Mouse (Mus musculus) intestine, embryonic 15.5 days (tissue): Measurements from ENCODE around the gene Foxn4. TPM values are rescaled to one million over a fixed set of nuclear protein-coding genes. Genes with fewer than 3 reads are reported as not detected.

Experiments used
- ATAC-seq: fragments of 200-750 bp; cut with Nextera tagmentation; 2 replicates; pipeline ENCODE4 v1.8.0; 2017; ENCODE audit warnings: moderate TSS enrichment, moderate library complexity
- H3K27ac ChIP-seq: fragments of 300-500 bp; sonication (generic); 2 replicates; pipeline ENCODE4 v1.5.1; 2015; ENCODE audit warnings: mild to moderate bottlenecking, inconsistent platforms
- H3K27me3 ChIP-seq: fragments of 300-500 bp; sonication (generic); replicated peaks from 2 replicates; pipeline ENCODE4 v1.6.1; 2015; ENCODE audit warnings: inconsistent platforms
- H3K36me3 ChIP-seq: fragments of 300-500 bp; sonication (generic); 2 replicates; pipeline ENCODE4 v1.6.1; 2015; ENCODE audit warnings: inconsistent platforms
- H3K4me1 ChIP-seq: fragments of 300-500 bp; sonication (generic); replicated peaks from 2 replicates; pipeline ENCODE4 v1.6.1; 2015; ENCODE audit warnings: inconsistent platforms
- H3K4me2 ChIP-seq: fragments of 300-500 bp; sonication (generic); replicated peaks from 2 replicates; pipeline ENCODE4 v1.6.1; 2015; ENCODE audit warnings: mild to moderate bottlenecking, inconsistent platforms
- H3K4me3 ChIP-seq: fragments of 300-500 bp; sonication (generic); replicated peaks from 2 replicates; pipeline ENCODE4 v1.5.1; 2015; ENCODE audit warnings: inconsistent platforms
- H3K9ac ChIP-seq: fragments of 300-500 bp; sonication (generic); 2 replicates; pipeline ENCODE4 v1.6.1; 2015; ENCODE audit warnings: inconsistent platforms
- H3K9me3 ChIP-seq: fragments of 300-500 bp; sonication (generic); 2 replicates; pipeline ENCODE4 v1.6.1; 2016; ENCODE audit warnings: inconsistent platforms
- WGBS: fragments of 180-500 bp; shearing (Covaris S2); methylation state at CpG from one replicate; pipeline ENCODE4 v1.1.7; 2015; 5-methylcytosine and 5-hydroxymethylcytosine counted together
- polyA plus RNA-seq: library from polyadenylated mRNA; unstranded; fragments of >200 nt; fragmentation: Nextera tagmentation; extraction: Ambion mirVana; gene quantifications from 2 replicates; pipeline ENCODE4 v1.2.1, GENCODE M21; 2015

Gene Foxn4
- polyA plus RNA-seq, 1 experiment from 2014 or later: not detected

GRCm38 (mm10) chr5:114213183-114213582, 60.4 kb downstream of the Foxn4 start:
- no peak overlapping the region for H3K4me3 ChIP-seq
- no peaks in the 10 kb centered on the region for H3K4me1 ChIP-seq
- ATAC-seq: no peak
- H3K36me3 ChIP-seq: no peaks in the 10 kb centered on the region
- H3K9ac ChIP-seq: no peak overlapping the region
- H3K9me3 ChIP-seq: no peaks in the 10 kb centered on the region
- H3K4me2 ChIP-seq: no peak overlapping the region
- no peak overlapping the region for H3K27ac ChIP-seq
- no peaks in the 10 kb centered on the region for H3K27me3 ChIP-seq
- WGBS: 65% methylated on average over 10 of the region's 10 CpGs

GRCm38 (mm10) chr5:114206158-114206557, 67.4 kb downstream of the Foxn4 start:
- no peak overlapping the region for H3K9ac ChIP-seq
- no peaks in the 10 kb centered on the region for H3K4me1 ChIP-seq
- ATAC-seq: no peak
- WGBS: 83% methylated on average over 2 of the region's 2 CpGs
- H3K9me3 ChIP-seq: no peaks in the 10 kb centered on the region
- H3K36me3 ChIP-seq: no peaks in the 10 kb centered on the region
- no peaks in the 10 kb centered on the region for H3K27me3 ChIP-seq
- no peak overlapping the region for H3K4me2 ChIP-seq
- H3K4me3 ChIP-seq: no peak overlapping the region
- H3K27ac ChIP-seq: no peak overlapping the region

Other genes with a start within 250 kb of the Foxn4 start
- 10.3 and 10.5 TPM in 2 replicates for gene Usp30, start 208.3 kb downstream of the Foxn4 start, polyA plus RNA-seq
- 2.1 and 2.5 TPM in 2 replicates for gene Svop, start 182.2 kb downstream of the Foxn4 start, polyA plus RNA-seq
- gene Alkbh2, start 145.6 kb downstream of the Foxn4 start, polyA plus RNA-seq: 11.6 and 12.0 TPM in 2 replicates
- 45.0 and 45.1 TPM in 2 replicates for gene Ung, start 143.4 kb downstream of the Foxn4 start, polyA plus RNA-seq
- gene Acacb, start 127.3 kb downstream of the Foxn4 start, polyA plus RNA-seq: 1.4 and 1.7 TPM in 2 replicates
- gene Myo1h, start 15.4 kb upstream of the Foxn4 start, polyA plus RNA-seq: 3.4 and 3.9 TPM in 2 replicates
- gene Kctd10, start 106.7 kb upstream of the Foxn4 start, polyA plus RNA-seq: 116 and 119 TPM in 2 replicates
- gene Ube3b, start 106.8 kb upstream of the Foxn4 start, polyA plus RNA-seq: 35.7 and 39.3 TPM in 2 replicates
- 31.5 and 33.7 TPM in 2 replicates for gene Mmab, start 170.3 kb upstream of the Foxn4 start, polyA plus RNA-seq
- gene Mvk, start 170.5 kb upstream of the Foxn4 start, polyA plus RNA-seq: 59.8 and 63.5 TPM in 2 replicates